Mouse (Mus musculus) B cell, adult 2 months (primary cell): Measurements from ENCODE around the gene Meox1.

Experiments
- DNase-seq, 2 experiments: peaks; one replicate each; pipeline ENCODE4 v3.0.0; 2022

The Meox1 gene

DNA sequence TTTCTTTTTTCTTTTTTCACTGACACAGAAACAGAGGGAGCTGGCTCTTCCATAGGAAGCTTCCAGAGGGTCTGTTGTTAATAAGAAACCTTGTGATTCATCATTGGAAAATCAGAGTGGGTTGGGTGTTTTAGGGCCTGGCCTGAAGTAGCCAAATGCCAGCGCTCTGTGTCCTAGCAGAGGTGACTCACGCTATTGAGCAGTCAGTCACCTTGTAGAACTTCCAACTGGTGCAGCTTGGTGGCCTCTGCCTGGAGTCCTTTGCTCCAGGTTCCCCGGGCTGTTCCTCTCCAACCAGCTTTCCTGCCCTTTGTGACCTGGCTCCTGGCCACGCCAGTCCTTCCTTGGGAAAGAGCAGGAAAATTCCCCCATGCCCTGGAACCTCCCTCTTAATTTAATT is 44.9 kb downstream of the Meox1 start:
- DNase-seq = no peak

DNA sequence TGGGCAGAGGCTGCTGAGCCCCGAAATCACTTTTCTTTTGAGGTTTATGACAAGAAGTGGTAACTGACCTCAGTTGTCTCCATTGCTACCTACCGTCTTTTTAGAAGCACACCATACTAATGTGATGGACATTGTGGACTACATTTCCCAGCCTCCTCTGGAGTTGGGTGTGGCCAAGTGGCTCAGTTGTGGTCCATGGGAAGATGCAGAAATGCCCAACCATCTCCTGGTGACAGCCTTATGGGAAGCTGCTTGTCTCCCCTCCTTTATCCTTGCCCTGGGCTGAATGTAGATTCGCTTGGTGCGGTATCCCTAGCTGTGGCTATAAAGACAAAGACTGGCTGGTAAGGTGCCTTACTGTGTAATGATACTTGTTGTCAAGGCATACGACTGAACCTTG is 46.7 kb downstream of the Meox1 start:
- no peak for DNase-seq

DNA sequence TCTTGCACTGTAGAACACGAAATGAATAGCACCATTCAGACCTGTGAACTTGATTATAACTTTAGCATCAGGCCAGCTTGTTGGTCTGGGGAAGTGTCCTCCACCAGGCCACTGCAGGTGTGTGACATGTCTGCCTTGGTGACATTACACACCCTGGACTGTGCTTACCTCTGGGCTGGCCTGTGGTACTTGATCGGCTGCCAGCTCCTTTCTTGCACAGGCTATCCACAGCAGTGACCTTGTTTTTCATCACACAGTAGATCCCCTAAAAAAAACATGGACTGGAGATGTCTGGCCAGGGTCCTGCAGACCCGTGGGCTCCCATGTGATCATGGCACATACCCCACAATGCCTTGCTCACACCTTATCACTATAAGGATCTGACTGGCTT is 51.4 kb downstream of the Meox1 start:
- no peak for DNase-seq

DNA sequence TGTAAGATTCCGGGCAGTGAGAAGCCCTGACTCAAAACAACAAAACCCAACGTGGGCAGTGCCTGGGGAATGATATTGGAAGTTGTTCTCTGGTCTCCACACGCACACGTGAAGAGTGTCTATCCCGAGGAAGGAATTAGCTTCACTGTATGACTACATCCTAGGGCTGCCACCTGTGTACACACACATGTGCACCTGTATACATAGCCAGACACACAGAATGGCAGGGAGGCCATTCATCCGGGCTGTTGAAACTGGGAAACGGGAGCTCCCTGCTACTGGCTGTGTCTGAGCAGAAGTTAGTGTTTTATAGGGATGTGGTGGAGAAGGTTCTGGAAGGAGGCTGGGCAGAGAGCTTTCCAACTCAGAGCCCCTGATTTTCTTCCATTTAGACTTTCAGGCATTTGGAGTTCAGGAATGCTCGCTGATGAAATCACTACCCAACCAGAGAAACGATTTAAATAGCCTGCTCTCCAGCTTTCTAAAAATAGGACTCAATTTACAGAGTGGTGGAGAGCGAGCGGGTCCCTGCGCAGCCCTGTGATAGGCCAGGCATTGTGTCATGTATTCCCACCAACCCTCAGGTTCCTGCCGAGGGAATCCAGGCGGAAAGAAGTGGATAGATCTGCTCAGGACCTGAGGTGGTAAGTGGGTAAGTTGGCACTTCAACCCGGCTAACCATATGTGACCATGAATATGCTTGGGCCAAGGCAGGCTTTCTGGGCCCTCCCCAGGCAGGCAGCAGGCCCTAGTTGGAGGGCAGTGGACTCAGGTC is 52.0 kb downstream of the Meox1 start:
- no peak for DNase-seq

DNA sequence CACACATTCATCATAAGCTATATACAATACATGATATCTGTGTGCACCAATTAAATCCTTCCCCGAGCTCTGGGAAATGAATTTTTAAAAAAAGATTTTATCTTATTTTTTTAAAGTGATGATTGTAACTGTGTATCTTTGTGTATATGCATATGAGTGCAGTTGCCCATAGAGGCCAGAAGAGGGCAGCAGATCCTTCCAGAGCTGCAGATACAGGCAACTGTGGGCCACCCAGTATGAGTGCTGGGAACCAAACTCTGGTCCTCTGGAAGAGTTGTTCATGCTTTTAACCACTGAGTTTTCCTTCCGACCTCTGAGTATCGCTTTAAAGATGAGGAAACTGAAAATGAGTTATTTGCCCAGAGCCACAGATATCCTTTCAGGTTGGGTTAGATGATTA is 53.8 kb downstream of the Meox1 start:
- DNase-seq = no peak

DNA sequence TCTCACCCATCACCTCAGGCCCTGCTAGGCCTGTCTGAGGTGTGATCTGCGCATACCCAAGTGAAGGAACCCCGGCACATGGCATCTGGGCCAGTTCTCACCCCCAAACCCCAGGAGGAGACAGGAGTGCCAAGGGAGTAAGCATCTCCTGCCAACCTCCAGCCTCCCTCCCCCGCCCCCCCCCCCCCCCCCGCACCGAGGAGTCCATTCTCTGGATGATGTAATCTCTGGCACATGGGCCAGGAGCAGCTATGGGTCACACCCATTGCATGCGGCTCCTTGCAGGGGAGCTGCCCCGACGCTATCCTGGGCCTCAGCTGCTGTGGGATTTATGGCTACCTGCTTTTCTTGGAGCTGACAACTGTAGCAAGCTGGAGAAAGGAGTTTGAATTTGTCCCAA is 54.7 kb downstream of the Meox1 start:
- no peak for DNase-seq

DNA sequence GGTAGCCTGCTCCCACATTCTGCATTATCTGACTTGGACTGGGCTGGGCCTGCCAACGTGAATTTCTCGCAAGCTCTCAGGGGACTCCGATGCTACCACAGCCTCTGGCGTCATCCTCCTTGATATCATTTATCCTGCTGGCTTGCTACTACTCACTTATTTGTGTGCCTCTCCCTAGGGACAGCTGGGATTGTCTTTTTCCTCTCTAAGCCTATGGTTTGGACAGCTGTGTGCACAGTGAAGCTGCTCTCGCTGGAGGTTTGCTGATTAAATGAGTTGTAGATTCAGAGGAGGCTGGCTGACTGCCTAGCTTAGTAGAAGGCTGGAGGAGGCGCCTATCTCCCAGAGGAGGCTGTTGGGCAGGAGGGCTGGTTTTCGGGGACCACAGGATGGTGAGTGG is 62.2 kb downstream of the Meox1 start:
- DNase-seq = no peak

DNA sequence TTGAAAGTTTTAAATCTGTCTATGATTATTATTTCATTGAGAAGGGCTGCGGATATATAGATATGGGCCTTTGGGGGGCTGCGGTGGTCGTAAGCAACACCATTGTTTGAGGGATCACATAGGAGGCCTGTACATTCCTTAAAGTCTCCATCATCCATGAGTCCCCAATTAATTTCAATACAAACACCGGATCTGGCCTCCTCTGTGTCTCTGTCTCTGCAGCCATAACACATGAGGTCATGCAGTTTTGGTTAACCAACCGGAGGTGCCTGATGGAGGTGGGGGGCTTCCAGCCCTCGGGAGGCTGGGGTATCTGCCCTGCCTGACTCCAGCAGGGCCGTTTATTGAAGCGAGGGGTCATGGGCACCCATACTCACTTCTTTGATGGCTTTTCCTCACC is 63.6 kb downstream of the Meox1 start:
- DNase-seq = no peak

DNA sequence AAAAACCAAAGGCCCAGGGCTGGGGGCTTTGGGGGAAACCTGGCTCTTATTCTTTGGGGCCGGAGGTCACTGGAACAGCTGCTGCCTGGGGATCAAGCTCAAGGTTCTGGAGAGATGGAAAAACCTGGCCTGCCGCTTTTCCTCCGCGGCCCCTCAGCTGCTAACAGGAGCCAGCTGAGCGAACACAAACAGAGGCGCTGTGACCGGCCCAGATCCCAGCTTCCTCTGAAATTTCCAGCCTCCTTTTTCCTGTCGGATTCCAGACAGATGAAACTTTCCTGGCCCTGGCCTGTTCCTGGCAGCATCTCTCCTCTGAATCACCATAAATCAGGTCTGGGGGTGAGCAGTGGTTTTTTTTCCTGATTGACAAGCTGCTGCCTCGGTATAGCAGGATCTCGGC is 64.1 kb downstream of the Meox1 start:
- no peak for DNase-seq

DNA sequence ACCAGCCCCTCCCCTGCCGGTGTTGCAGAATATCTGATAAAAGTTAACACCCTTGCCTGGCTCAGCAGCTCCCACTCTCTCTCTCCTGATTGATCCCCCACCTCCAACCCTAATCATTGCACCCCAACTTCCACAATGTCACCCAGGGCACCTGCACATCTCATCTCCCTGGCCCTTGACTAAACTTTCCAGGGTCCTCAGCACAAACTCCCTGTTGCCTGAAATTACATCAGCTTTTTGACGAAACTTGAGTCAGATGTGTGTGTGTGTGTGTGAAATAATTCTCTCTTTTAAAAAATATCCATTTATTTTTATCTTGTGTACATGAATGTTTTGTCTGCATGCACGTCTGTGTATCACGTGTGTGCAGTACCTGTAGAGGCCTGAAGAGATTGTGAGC is 65.5 kb downstream of the Meox1 start:
- DNase-seq = no peak
